Mouse (Mus musculus): ENCODE measurements around the gene Ubqln3.

DNA sequence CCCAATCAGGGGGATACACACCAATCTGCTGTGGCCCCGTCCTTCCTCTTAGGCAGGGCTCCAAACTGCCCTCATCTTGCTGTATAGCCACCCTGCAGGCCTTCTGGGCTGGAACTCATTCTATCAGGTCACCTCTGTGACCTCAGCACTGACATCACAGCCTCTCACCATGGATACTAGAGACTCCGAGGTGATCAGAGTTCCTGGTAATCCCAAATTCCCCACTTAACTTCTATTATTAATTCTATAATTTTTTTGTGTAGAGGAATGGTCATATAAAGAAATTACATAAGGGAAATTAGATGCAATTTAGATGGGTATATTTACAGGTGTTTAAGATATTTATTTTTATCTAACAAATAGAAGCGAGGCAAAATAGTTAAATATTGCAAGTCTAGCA, at the start of gene Ubqln3:
- no peak for TF ChIP-seq POLR2A (IDR thresholded peaks at IDR 0.05; ENCODE audit: low read depth, low read length)
- TF ChIP-seq MYC (IDR thresholded peaks at IDR 0.05; ENCODE audit: low read depth, low read length) = no peak
- TF ChIP-seq TBP (conservative IDR thresholded peaks at IDR 0.05; ENCODE audit: low read depth, low read length) = no peak
- no peak for TF ChIP-seq TCF12 (IDR thresholded peaks at IDR 0.05; ENCODE audit: low read depth, low read length)
- no peak for TF ChIP-seq EP300 (IDR thresholded peaks at IDR 0.05; ENCODE audit: low read length)
- TF ChIP-seq ZC3H11A (IDR thresholded peaks at IDR 0.05; ENCODE audit: low read depth, low read length) = no peak
